Mouse (Mus musculus): ENCODE measurements around the gene Spata31d1a.
A peak's percentile ranks its signal among the peaks of the same experiment; 100 is the strongest.

Gene Spata31d1a

GRCm38 (mm10) chr13:59668501-59669093 is 41.5 kb downstream of the Spata31d1a start:
- DNase-seq (ENCODE audit: low read depth, low spot score), result no peak

- DNase-seq (ENCODE audit: low read depth, low spot score), result no peak
Measured at GRCm38 (mm10) chr13:59667763-59668162, 42.4 kb downstream of the Spata31d1a start.

GRCm38 (mm10) chr13:59663939-59664712 is 46.0 kb downstream of the Spata31d1a start:
- no peak for DNase-seq (ENCODE audit: low read depth, low spot score)

- no peak for DNase-seq (ENCODE audit: low read depth, low spot score)
Measured at GRCm38 (mm10) chr13:59661966-59662365, 48.2 kb downstream of the Spata31d1a start.

GRCm38 (mm10) chr13:59661387-59661786 is 48.7 kb downstream of the Spata31d1a start:
- no peak for DNase-seq (ENCODE audit: low read depth, low spot score)

GRCm38 (mm10) chr13:59660371-59660770 is 49.8 kb downstream of the Spata31d1a start:
- DNase-seq (ENCODE audit: low read depth, low spot score), result no peak

GRCm38 (mm10) chr13:59657781-59658180 is 52.3 kb downstream of the Spata31d1a start:
- no peak for DNase-seq (ENCODE audit: low read depth, low spot score)

- peak; percentile 60 for DNase-seq (ENCODE audit: low read depth, low spot score)
Measured at GRCm38 (mm10) chr13:59656975-59657388, 53.1 kb downstream of the Spata31d1a start.

- DNase-seq (ENCODE audit: low read depth, low spot score), result no peak
Measured at GRCm38 (mm10) chr13:59656316-59656832, 53.8 kb downstream of the Spata31d1a start.

- no peak for DNase-seq (ENCODE audit: low read depth, low spot score)
Measured at GRCm38 (mm10) chr13:59655718-59656315, 54.3 kb downstream of the Spata31d1a start.

- no peak for DNase-seq (ENCODE audit: low read depth, low spot score)
Measured at GRCm38 (mm10) chr13:59654465-59654864, 55.7 kb downstream of the Spata31d1a start.

GRCm38 (mm10) chr13:59653136-59653535 is 57.0 kb downstream of the Spata31d1a start:
- peak; percentile 28 for DNase-seq (ENCODE audit: low read depth, low spot score)

- no peak for DNase-seq (ENCODE audit: low read depth, low spot score)
Measured at GRCm38 (mm10) chr13:59652651-59653050, 57.5 kb downstream of the Spata31d1a start.
